Mouse (Mus musculus) megakaryocyte, adult 5-6 weeks (primary cell): ENCODE measurements around the gene Tmem50b. TPM values are rescaled to one million over a fixed set of nuclear protein-coding genes. Genes with fewer than 3 reads are reported as not detected.

Experiments used
- ATAC-seq: 2 replicates; pipeline ENCODE4 v1.8.0; 2016; ENCODE audit warnings: mild to moderate bottlenecking, inconsistent platforms; ENCODE audit not compliant: poor library complexity, severe bottlenecking
- total RNA-seq, 2 experiments: library from RNA; stranded (forward) in 1 of 2; stranded (reverse) in 1 of 2; fragments of 153-499, 151-499 nt in 1 of 2; fragments of 221-1000, 200-1000 nt in 1 of 2; gene quantifications; 2 replicates each; pipeline versions ENCODE4 v1.2.3 to v1.2.4; 2015 to 2017

The Tmem50b gene
- total RNA-seq, 2 experiments from 2014 or later = 83.4 to 112 TPM

DNA sequence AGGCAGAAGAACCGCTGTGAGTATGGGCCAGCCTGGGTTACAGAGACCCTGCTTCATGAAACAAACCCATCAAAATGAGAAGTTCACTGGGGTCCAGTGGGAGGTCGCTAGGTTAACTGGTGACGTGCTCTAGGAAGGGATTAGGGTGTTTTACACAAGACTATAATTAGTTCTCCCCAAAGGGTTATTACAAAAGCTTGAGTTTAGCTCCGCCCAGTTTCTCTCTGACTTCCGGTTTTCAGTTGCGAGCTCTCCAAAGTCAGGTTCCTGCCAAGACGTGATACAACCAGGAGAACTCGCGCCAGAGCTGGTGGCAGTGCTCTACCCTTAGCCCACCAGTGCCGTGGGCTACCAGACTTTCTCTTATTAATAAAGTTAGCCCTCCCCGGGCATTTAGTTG is 13.6 kb upstream of the Tmem50b start:
- peak; percentile 78 for ATAC-seq

DNA sequence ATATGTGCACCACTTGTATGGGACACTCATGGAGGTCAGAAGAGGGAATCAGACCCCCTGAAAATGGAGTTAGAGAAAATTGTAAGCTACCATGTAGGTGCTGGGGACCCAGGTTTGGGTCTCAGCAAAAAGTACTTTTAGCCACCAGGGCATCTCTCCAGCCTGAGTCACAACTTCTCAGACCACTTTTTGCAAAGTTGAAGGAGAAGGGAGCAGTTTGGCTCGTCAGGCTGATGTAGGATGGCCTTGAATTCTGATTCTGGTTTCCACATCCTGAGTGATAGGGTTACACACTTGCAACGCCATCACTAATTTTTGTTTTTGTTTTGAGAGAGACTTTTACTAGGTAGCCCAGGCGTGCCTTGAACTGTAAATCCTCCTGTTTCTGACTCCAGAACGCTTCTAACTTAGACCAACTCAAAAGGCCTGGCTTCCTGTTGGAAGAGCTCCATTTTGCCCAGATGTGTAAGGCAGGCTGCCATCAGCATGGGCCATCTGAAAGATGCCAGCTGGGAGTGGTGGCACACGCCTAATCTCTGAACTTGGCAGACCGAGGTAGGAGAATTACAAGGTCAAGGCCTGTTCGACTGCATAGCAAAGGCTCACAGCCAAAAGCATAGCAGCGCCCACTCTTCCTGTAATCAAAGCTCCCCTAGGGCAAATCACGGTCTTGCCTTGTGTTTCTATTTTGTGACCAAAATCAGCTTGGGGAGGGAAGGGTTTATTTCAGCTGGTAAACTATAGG is 12.1 kb upstream of the Tmem50b start:
- no peak for ATAC-seq

DNA sequence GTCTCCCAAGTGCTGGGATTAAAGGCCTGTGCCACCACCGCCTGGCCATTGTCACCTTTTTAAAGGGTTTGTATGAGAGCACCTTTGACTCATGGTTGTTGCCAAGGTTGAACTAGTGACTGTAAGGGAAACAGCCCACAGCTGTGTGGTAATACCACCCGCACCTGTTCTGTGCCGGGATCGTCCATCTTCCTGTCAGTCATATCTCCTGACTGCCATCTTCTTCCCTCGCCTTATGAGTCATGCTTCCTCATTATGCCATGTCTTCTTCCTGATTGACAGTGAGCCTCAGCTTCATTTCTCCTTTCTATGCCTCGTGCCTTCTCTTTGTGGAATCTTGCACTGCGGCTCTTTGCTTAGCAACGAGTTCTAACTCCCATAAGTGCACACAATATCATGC is 9.4 kb upstream of the Tmem50b start:
- peak; percentile 93 for ATAC-seq

DNA sequence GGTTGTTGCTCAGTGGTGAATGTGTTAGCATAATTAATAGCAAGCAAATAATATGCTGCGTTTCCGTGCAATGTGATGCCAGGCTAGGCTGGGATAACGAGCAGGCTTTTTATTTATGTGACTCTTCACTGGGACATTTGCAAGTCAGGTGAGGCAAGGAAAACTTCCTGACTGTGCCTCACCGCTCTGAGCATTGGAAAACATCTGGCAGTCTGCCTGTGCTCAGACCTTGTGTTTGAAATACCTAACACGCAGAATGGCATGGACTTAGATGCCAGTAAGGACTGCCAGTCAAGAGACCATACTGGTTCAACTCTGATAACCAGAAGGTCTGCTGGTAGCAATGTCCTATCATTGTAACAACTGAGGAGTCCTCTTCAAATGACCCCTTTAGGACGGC is 7.6 kb upstream of the Tmem50b start:
- ATAC-seq = no peak

DNA sequence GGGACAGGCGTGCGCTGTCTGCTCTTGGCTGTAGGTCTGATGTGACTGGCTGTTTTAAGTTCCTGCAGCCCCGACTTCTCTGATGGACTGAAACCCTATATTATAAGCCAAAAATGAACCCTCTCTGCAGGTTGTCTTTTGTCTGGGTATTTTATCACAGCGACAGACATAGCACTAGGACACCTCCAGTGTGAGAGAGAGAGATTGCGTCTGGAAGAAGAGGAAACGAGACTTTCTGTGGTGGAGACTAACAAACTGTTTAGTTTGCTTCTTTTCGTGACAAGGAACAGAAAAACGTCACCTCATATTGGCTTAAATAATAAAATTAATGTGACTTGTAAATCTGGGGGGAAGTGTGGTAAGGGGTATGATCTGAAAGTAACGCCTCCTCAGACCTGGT is 4.1 kb upstream of the Tmem50b start:
- ATAC-seq = 0 out of 2 replicates have a peak, but pooled peaks have one; percentile 20

DNA sequence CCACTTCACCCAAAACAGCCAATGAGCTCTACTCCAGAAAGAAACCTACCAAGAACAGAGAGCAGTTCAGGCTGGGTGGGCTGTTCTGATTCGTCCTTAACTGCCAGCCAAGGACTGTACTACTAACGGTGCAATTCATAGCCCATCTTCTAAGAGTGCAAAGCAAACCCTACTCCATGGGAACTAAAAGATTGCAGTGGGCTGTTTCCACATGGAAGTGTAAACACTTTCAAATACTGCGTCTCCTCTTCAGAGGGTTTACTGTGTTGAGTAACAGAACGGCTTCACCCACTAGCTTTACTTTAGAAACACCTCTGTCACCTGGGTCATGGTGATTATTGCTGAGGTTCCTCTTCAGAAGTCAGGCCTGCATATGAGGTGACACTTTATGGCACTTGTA is 3.5 kb upstream of the Tmem50b start:
- no peak for ATAC-seq

DNA sequence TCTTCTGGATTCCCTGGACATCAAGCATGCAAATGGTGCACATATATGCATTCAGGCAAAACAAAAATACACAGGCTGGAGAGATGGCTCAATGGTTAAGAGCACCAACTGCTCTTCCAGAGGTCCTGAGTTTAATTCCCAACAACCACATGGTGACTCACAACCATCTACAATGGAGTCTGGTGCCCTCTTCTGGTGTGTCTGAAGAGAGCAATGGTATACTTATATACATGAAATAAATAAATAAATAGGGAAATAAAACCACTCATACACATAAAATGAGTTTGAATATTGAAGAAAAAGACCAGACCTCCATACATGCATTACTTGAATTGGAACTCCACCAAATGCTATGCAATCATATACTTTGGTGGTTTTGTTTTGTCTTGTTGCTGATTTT is 1.6 kb upstream of the Tmem50b start:
- no peak for ATAC-seq

DNA sequence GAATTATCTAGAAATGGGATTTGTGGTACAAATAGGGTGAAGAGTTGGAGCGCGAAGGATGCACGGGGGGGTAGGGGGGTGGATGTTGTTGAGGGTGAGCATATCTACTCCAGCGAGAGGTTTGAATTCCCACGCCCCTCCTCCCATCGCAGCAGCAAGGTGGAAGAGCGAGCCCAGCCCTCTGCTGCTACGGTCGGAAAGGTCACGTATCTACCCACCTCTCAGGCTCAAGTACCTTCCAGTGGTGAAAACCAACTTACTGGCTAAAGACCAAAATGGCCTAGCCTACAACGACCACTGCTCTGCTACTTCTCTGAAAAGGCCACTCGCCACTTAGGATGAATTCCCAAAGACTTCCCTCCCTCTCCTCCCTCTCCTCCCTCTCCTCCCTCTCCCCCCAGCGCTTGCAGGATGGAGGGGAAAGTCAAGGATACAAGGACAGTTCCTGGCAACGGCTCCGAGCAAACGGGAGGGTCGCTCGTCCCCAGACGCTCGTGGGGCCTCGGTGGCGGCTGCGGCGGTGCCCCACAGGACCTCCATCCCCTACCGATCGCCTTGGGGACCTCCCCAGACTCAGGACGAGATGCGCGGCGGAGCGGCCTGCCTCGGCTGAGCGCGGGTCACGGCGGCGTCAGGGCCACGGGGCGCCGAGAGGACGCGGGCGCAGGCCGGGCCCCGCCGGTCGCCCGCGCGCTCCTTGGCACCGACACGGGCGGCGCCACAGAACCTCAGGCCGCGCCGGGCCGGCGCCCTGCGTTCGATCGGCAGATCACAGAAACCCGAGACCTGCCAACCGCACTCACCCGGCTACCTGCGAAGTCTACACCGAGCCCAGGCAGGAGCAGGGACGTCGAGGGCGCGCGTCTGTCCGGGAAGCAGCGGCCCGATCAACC is 575 bp downstream of the Tmem50b start:
- ATAC-seq = 0 out of 2 replicates have a peak, but pooled peaks have one; percentile 2

DNA sequence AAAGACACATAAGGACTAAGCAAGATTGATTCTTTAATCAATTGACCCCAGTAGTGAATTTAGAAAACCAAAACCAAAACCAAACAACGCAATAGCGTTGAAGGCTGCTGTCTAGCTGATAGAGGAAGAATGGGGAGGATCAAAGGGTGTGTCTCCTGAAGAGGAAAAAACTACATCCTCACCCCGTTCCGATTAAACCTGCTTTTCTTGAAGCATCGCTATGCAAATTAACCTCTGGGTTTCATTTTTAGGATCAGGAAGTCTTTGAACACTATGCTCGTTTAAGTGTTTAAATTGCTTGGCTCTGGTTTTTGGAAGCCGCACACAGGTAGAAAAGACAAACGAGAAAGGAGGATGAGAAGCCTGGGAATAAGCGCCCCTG is 1.2 kb downstream of the Tmem50b start:
- peak; percentile 31 for ATAC-seq

DNA sequence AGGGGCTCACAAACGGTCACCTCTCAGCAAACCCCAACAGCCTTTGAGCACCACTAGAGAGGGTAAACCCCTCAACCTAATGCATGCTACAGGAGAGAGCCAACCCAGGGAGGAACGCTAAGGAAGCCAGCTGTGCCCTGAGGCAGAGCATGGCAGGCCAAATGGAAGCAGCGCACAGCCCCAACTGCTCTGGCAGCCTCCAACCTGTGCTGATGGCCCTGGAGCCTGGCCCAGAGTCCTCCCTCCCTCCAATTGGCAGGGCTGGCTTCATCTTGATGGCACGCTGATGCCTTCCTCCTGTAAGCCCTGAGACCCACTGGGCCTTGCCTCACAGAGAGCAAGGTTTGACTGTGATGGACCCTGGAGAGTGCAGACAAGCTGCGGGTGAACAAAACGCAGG is 2.5 kb downstream of the Tmem50b start:
- ATAC-seq = no peak

DNA sequence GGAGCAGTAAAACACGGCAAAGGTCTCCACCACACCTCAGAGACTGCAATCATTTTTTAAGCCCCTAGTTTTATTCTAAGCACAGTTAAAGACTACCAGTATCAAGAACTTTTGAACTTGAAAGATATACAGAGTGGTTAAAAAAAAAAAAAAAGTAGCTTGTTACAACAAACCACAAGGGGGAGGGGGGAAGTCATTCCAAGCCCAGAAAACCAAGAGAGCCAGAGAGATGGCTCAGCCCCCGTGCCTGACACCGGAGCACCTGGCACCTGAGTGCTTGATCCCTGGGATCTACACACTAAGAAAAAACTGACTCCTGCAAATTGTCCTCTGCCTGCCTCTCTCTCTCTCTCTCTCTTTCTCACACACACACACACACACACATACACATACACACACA is 4.3 kb downstream of the Tmem50b start:
- no peak for ATAC-seq

DNA sequence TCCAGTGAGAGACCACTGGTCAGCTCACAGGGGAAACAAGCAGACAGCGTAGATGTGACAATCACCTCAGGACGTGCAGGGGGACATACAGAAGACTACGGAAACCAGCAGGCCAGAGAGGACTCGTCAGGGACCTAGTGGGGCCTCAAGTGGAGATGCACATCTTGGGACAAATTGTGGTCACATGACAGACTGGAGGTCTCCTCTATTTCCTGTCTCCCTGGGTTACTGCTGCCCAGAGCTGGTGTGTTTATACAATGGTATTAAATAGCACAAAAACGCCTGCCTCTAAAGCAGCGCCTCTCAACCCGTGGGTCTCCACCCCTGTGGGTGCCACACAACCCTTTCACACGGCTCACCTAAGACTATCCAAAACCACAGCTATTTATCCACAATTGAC is 5.4 kb downstream of the Tmem50b start:
- no peak for ATAC-seq

DNA sequence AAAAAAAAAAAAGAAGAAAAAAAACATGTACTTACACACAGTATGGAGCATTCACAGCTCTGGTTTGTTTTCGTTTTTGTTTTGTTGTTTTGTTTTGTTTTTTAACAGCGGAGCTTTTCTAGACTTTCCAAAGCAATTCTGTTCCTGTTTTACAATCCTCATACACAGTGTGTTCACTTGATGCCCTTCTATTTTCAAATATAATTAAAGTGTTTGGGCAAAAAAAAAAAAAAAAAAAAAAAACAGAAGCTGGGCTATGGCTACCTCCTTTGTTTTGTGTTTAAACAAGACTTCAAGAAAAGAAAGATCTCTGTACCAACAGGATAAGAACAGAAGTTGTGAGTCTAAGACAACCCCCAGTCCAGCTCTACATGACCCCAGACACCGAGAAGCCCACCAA is 8.9 kb downstream of the Tmem50b start:
- no peak for ATAC-seq

DNA sequence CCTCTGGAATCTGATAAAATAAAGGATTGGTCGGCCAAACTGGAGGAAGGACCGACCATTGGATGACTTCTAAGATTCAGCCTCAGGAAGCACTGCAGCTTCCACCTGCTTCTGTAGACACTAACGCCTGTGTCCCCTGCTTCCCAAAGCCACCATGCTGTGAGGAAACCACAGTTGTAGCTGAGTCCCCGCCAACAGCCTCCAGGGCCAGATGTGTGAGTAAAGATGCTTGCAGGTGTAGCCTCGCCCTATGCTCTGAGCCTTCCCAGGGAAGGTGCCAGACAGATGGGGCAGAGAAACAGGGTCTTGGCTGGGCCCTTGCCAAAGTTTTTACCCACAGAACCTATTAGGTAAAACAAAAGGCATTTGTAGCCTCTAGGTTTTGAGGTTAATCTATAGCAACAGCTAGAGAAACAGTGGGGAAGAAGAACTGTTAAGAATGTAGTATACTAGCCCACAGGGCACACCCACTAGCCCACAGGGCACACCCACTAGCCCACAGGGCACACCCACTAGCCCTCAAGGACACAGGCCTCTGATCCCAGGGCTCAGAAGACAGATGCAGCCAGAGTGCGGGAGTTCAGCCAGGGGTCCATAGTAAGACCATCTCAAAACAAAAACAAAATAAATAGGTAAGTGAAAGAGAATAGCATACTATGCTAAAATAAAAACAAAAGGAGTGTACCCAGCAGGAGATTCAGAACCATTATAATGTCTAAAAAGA is 9.7 kb downstream of the Tmem50b start:
- peak; percentile 85 for ATAC-seq

DNA sequence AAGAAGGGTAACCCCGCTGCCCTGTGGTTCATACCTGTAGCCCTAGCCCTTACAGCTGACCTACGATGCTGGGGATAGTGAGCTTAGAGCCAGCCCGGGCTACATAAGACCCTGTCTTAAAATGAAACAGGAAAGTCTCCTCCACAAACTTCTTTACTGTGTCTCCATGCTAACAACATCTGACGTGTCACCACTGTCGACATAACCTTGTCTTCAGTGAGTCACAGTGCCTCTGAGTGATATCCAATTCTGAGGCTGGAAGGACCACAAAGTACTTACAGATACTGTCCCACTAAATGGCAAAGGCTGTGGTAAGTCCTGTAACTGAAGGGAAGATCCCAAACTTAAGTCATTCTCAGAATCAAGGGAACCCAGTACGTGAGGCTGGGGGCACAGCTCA is 11.4 kb downstream of the Tmem50b start:
- ATAC-seq = no peak

DNA sequence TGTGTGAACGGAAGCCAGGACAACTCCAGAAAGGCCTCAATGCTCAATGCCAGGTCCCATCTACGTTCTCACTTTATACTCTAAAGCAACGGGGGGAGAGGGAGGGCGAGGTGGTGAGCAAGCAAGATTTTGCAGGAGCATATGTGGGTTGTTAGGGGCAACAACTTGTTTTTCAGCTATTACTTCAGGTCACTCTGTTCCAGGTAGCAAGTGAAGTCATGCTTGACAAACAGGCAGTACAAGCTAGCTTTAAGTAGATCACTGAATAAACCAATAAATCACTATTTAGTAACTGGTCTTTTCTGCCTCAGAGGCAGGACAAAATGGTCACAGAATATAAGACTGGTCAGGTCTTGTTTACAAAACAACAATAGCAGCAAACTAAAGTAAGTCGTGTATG is 12.0 kb downstream of the Tmem50b start:
- ATAC-seq = no peak

DNA sequence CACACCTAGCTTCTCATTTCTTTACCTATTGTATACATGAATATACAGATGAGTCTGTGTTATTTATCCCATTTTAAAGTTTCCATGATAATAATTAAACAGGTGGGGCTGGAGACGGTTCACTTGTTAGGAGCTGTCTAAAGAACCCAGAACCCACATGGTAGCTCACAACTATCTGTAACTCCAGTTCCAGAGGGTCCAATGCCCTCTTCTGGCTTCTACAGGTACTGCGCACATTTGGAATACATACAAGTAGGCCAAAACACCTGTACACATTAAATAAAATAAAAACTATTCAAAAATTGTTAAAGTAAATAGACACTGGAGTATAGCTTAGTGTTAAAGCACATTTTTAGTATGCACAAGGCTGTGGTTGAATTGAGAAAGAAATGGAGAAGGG is 15.3 kb downstream of the Tmem50b start:
- peak; percentile 63 for ATAC-seq

DNA sequence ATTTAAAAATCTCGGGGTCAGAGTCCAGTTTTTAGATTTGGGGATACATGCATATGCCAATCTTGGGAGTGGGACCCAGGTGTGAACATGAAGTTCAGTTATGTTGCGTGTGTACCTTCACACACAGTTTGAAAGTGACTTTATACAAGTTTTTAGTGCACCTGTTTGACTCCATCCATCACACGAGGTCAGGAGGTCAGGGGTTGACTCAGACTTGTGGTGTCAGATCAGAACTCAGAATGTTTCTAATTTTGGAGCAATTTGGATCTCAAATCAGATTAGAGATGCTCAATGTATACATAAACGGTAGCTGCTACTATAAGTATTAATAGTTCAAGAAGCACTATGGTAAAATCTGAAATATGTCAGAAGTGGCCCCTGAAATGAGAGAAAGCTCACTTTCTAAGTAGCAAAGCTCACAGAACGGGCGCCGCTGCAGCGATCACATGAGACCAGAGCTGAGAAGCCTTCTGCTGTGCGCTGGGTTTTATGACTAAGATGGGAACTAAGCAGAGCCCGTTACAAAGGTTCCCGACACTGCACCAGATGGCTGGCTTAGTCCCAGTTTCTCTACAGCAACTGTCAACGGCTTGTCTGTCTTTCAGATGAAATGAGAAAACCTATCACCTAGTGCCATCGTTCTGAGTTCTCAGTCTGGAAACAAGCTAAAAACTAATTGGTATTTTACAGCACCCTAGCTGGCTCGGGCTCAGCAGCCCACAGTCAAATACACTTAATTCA is 18.4 kb downstream of the Tmem50b start:
- ATAC-seq = no peak

DNA sequence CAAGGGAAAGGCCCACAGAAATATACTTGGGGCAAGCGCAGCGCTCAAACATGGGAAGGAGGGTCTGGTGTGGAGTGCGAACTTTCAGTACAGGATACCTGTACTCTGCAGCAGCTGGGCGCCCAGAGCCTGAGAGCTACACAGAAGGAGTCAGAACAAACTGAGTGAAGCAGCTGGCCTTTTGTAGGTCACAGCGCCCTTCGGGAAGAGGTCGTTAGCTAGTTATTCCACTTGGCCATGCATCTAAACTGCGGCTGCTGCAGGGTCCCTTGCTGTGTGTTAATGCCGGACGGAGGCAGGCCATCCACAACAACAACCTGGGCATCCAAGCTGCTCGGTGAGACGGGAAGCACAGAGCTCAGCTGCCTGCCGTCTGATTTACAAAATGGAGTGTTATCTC is 22.4 kb downstream of the Tmem50b start:
- no peak for ATAC-seq

DNA sequence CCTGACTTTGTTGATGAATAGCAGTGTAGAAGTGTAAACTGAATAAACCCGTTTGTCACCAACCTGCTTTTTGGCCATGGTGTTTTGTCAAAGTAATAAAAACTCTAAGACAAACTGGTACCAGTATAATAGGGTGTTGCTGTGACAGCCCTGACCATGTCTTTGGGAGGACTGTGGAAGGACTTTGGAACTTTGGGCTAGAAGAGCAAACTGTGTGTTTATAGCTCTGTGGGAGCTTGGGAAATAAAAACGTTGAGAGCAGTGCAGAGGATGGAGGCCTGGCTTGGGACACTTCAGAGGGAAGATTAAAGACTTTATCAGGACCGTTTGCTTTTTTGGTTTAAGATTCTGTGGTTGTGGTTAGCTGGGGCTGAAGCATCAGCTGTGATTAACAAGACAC is 26.5 kb downstream of the Tmem50b start:
- no peak for ATAC-seq

DNA sequence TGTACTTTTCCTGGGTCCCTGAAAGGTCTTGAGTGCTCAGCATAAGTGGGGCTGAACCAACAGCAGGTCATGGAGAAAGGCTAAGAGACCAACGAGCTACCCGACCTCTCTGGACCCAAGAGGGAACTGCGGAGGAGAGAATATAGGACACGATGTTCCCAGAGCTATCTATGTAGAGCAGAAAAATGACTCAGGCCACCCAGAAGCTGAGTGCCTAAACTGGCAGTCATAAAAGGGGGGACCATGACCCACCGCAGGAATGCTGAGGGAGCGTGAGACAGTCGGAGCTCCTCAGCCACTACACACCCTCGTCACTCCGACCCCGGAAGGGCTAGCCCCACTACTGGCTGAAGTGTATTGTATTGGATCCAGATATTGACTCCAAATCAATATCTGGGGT is 28.6 kb downstream of the Tmem50b start:
- no peak for ATAC-seq
